8 mouse cellular contexts compared by ENCODE assay signal in genomic region chr14:55814885-55815284, GRCm38 (mm10). TPM values are rescaled to one million over a fixed set of nuclear protein-coding genes. Genes with fewer than 3 reads are reported as not detected.
DNase-seq lines count a peak whose midpoint lies in the region; ATAC-seq and TF ChIP-seq lines count a peak whose summit lies in the region.

No protein-coding gene starts in this region.

- peak overlapping the region; percentile 42 for H3K4me3 ChIP-seq in intestine, embryonic 15.5 days (replicated peaks)
- H3K4me3 ChIP-seq in limb, embryonic 14.5 days (replicated peaks; ENCODE audit: low read length): peak overlapping the region; percentile 41
- peak overlapping the region; percentile 41 for H3K4me3 ChIP-seq in midbrain, embryonic 14.5 days (replicated peaks; ENCODE audit: low read depth, low read length)
- H3K4me3 ChIP-seq in stomach, embryonic 16.5 days (replicated peaks; ENCODE audit: low read length): peak overlapping the region; percentile 55

- TF ChIP-seq POLR2A in limb, embryonic 14.5 days (IDR thresholded peaks at IDR 0.05; ENCODE audit: borderline replicate concordance, extremely low read depth, insufficient read depth, insufficient read length): no peak

- no peaks in the 10 kb centered on the region for H3K27me3 ChIP-seq in intestine, embryonic 15.5 days (replicated peaks)
- no peaks in the 10 kb centered on the region for H3K27me3 ChIP-seq in limb, embryonic 14.5 days (ENCODE audit: control insufficient read depth, insufficient read depth, low read length)
- H3K27me3 ChIP-seq in midbrain, embryonic 14.5 days (ENCODE audit: control insufficient read depth, insufficient read depth, low read length): no peaks in the 10 kb centered on the region
- no peaks in the 10 kb centered on the region for H3K27me3 ChIP-seq in stomach, embryonic 16.5 days (ENCODE audit: control insufficient read depth, insufficient read depth, low read length)

- peak; percentile 87 for ATAC-seq in intestine, embryonic 15.5 days
- ATAC-seq in limb, embryonic 14.5 days (ENCODE audit: low FRiP score, low read depth): peak; percentile 82
- peak; percentile 84 for ATAC-seq in midbrain, embryonic 14.5 days (ENCODE audit: low FRiP score, low TSS enrichment)
- ATAC-seq in stomach, embryonic 16.5 days (ENCODE audit: insufficient read depth, low FRiP score): peak; percentile 69; the same call in 1 of the 2 replicates

- peak overlapping the region; percentile 31; the same call in 1 of the 2 replicates for H3K9ac ChIP-seq in intestine, embryonic 15.5 days
- peak overlapping the region; percentile 44 for H3K9ac ChIP-seq in limb, embryonic 14.5 days (ENCODE audit: low read depth, low read length, severe bottlenecking)
- peak overlapping the region; percentile 53 for H3K9ac ChIP-seq in midbrain, embryonic 14.5 days (replicated peaks; ENCODE audit: low read length)
- H3K9ac ChIP-seq in stomach, embryonic 16.5 days (ENCODE audit: low read length): peak overlapping the region; percentile 69

- H3K27ac ChIP-seq in intestine, embryonic 15.5 days: no peak overlapping the region
- H3K27ac ChIP-seq in limb, embryonic 14.5 days (replicated peaks; ENCODE audit: low read depth, low read length): no peak overlapping the region
- no peak overlapping the region for H3K27ac ChIP-seq in midbrain, embryonic 14.5 days (replicated peaks; ENCODE audit: low read depth, low read length)
- peak overlapping the region; percentile 64; the same call in 1 of the 2 replicates for H3K27ac ChIP-seq in stomach, embryonic 16.5 days (ENCODE audit: low read length)

- peak overlapping the region; percentile 75 for H3K4me2 ChIP-seq in intestine, embryonic 15.5 days (replicated peaks)
- H3K4me2 ChIP-seq in limb, embryonic 14.5 days (replicated peaks; ENCODE audit: low read depth, low read length, severe bottlenecking): peak overlapping the region; percentile 59
- H3K4me2 ChIP-seq in midbrain, embryonic 14.5 days (ENCODE audit: low read length): peak overlapping the region; percentile 70
- H3K4me2 ChIP-seq in stomach, embryonic 16.5 days (ENCODE audit: low read depth, low read length): peak overlapping the region; percentile 75

- H3K36me3 ChIP-seq in intestine, embryonic 15.5 days: no peaks in the 10 kb centered on the region
- H3K36me3 ChIP-seq in limb, embryonic 14.5 days (ENCODE audit: control insufficient read depth, insufficient read depth, low read length): no peaks in the 10 kb centered on the region
- H3K36me3 ChIP-seq in midbrain, embryonic 14.5 days (ENCODE audit: control insufficient read depth, insufficient read depth, low read length): no peaks in the 10 kb centered on the region
- H3K36me3 ChIP-seq in stomach, embryonic 16.5 days (ENCODE audit: control insufficient read depth, insufficient read depth, low read length): no peaks in the 10 kb centered on the region

- H3K4me1 ChIP-seq in intestine, embryonic 15.5 days (replicated peaks): no peaks in the 10 kb centered on the region
- no peaks in the 10 kb centered on the region for H3K4me1 ChIP-seq in limb, embryonic 14.5 days (ENCODE audit: control insufficient read depth, insufficient read depth, low read length)
- no peaks in the 10 kb centered on the region for H3K4me1 ChIP-seq in midbrain, embryonic 14.5 days (ENCODE audit: control insufficient read depth, insufficient read depth, low read length)
- peaks cover 4% of the 10 kb centered on the region for H3K4me1 ChIP-seq in stomach, embryonic 16.5 days (ENCODE audit: control insufficient read depth, insufficient read depth, low read length)

- H3K9me3 ChIP-seq in intestine, embryonic 15.5 days: no peaks in the 10 kb centered on the region
- no peaks in the 10 kb centered on the region for H3K9me3 ChIP-seq in limb, embryonic 14.5 days (ENCODE audit: control insufficient read depth, low read length)
- H3K9me3 ChIP-seq in midbrain, embryonic 14.5 days (ENCODE audit: control insufficient read depth, low read length): no peaks in the 10 kb centered on the region
- no peaks in the 10 kb centered on the region for H3K9me3 ChIP-seq in stomach, embryonic 16.5 days (replicated peaks; ENCODE audit: control insufficient read depth, low read length)

- whole genome bisulfite sequencing in intestine, embryonic 15.5 days: 20% methylated on average over 16 of the region's 16 CpGs
- WGBS in limb, embryonic 14.5 days: 30% methylated on average over 16 of the region's 16 CpGs
- WGBS in midbrain, embryonic 14.5 days: 17% methylated on average over 16 of the region's 16 CpGs
- WGBS in stomach, embryonic 16.5 days: 12% methylated on average over 16 of the region's 16 CpGs

- DNase-seq in heart, adult 11 months: peak; percentile 97
- no peak for DNase-seq in heart, postnatal 25 days (ENCODE audit: low spot score)
- DNase-seq in cerebellum, postnatal 10 days: peak; percentile 92 to 93
- peak; percentile 79 for DNase-seq in gastrocnemius, postnatal 14 days
- peak; percentile 77 for DNase-seq in limb, embryonic 14.5 days (ENCODE audit: low spot score)
- peak; percentile 87 for DNase-seq in midbrain, embryonic 14.5 days

- intact Hi-C loops in heart, postnatal 25 days (cut with DNase I): no loop called here
- intact Hi-C loops in gastrocnemius, postnatal 14 days (cut with DNase I; ENCODE audit: low total_unique reads): no loop called here

RNA-seq across cellular contexts. Expression of gene Nfatc4, which starts 8.1 kb away (rescaled TPM):
- total RNA-seq in heart, postnatal 25 days (2021): 1 to 10 TPM; 3.9 to 5.5 TPM
- total RNA-seq in gastrocnemius, postnatal 14 days (2021): 1 to 10 TPM; 7.4 to 7.5 TPM
- polyA plus RNA-seq in intestine, embryonic 15.5 days (2015; fragmentation: Nextera tagmentation; extraction: Ambion mirVana): 25.7 and 26.3 TPM in 2 replicates
- 171 and 233 TPM in 2 replicates for polyA plus RNA-seq in limb, embryonic 14.5 days (2012; rRNA removed)
- polyA plus RNA-seq in limb, embryonic 14.5 days (2014; fragmentation: Nextera tagmentation; extraction: Ambion mirVana): 83.5 and 114 TPM in 2 replicates
- polyA plus RNA-seq in midbrain, embryonic 14.5 days (2014; fragmentation: Nextera tagmentation; extraction: Ambion mirVana): 6.2 and 8.7 TPM in 2 replicates
- 32.9 and 33.9 TPM in 2 replicates for polyA plus RNA-seq in stomach, embryonic 16.5 days (2015; fragmentation: Nextera tagmentation; extraction: Ambion mirVana)

RNA-seq across cellular contexts. Expression of gene Ripk3, which starts 26.2 kb away (rescaled TPM):
- total RNA-seq in heart, postnatal 25 days (2021): 1 to 10 TPM; 2.3 to 3.4 TPM
- total RNA-seq in gastrocnemius, postnatal 14 days (2021): 1 to 10 TPM; 2.4 to 2.6 TPM
- polyA plus RNA-seq in intestine, embryonic 15.5 days (2015; fragmentation: Nextera tagmentation; extraction: Ambion mirVana): 45.2 and 45.6 TPM in 2 replicates
- 35.9 and 41.4 TPM in 2 replicates for polyA plus RNA-seq in limb, embryonic 14.5 days (2012; rRNA removed)
- polyA plus RNA-seq in limb, embryonic 14.5 days (2014; fragmentation: Nextera tagmentation; extraction: Ambion mirVana): 30.5 and 37.6 TPM in 2 replicates
- polyA plus RNA-seq in midbrain, embryonic 14.5 days (2014; fragmentation: Nextera tagmentation; extraction: Ambion mirVana): 0.77 and 1.8 TPM in 2 replicates
- 32.7 and 34.4 TPM in 2 replicates for polyA plus RNA-seq in stomach, embryonic 16.5 days (2015; fragmentation: Nextera tagmentation; extraction: Ambion mirVana)

RNA-seq across cellular contexts. Expression of gene Adcy4, which starts 31.0 kb away (rescaled TPM):
- total RNA-seq in heart, postnatal 25 days (2021): 10 to 100 TPM; 18.2 to 23.8 TPM
- total RNA-seq in gastrocnemius, postnatal 14 days (2021): 1 to 10 TPM; 7.1 to 8.6 TPM
- 6.7 and 7.0 TPM in 2 replicates for polyA plus RNA-seq in intestine, embryonic 15.5 days (2015; fragmentation: Nextera tagmentation; extraction: Ambion mirVana)
- polyA plus RNA-seq in limb, embryonic 14.5 days (2012; rRNA removed): 32.4 and 35.0 TPM in 2 replicates
- polyA plus RNA-seq in limb, embryonic 14.5 days (2014; fragmentation: Nextera tagmentation; extraction: Ambion mirVana): 16.8 and 17.8 TPM in 2 replicates
- 2.4 and 3.2 TPM in 2 replicates for polyA plus RNA-seq in midbrain, embryonic 14.5 days (2014; fragmentation: Nextera tagmentation; extraction: Ambion mirVana)
- polyA plus RNA-seq in stomach, embryonic 16.5 days (2015; fragmentation: Nextera tagmentation; extraction: Ambion mirVana): 7.7 and 8.2 TPM in 2 replicates

RNA-seq across cellular contexts. Expression of gene Nynrin, which starts 38.9 kb away (rescaled TPM):
- 1 to 10 TPM; 8.2 to 9.7 TPM for total RNA-seq in heart, postnatal 25 days (2021)
- total RNA-seq in gastrocnemius, postnatal 14 days (2021): 1 to 10 TPM; 7.2 to 7.5 TPM
- polyA plus RNA-seq in intestine, embryonic 15.5 days (2015; fragmentation: Nextera tagmentation; extraction: Ambion mirVana): 14.5 and 18.3 TPM in 2 replicates
- 41.0 and 49.5 TPM in 2 replicates for polyA plus RNA-seq in limb, embryonic 14.5 days (2012; rRNA removed)
- polyA plus RNA-seq in limb, embryonic 14.5 days (2014; fragmentation: Nextera tagmentation; extraction: Ambion mirVana): 20.6 and 23.6 TPM in 2 replicates
- 6.5 and 11.2 TPM in 2 replicates for polyA plus RNA-seq in midbrain, embryonic 14.5 days (2014; fragmentation: Nextera tagmentation; extraction: Ambion mirVana)
- polyA plus RNA-seq in stomach, embryonic 16.5 days (2015; fragmentation: Nextera tagmentation; extraction: Ambion mirVana): 18.0 and 19.3 TPM in 2 replicates

RNA-seq across cellular contexts. Expression of gene Ltb4r1, which starts 49.1 kb away (rescaled TPM):
- under 1 TPM in 1 of 2 experiments, not detected in 1; 0.18 TPM for total RNA-seq in heart, postnatal 25 days (2021)
- under 1 TPM; 0.22 to 0.39 TPM for total RNA-seq in gastrocnemius, postnatal 14 days (2021)
- polyA plus RNA-seq in intestine, embryonic 15.5 days (2015; fragmentation: Nextera tagmentation; extraction: Ambion mirVana): 0.93 and 1.0 TPM in 2 replicates
- 1.1 and 1.2 TPM in 2 replicates for polyA plus RNA-seq in limb, embryonic 14.5 days (2012; rRNA removed)
- polyA plus RNA-seq in limb, embryonic 14.5 days (2014; fragmentation: Nextera tagmentation; extraction: Ambion mirVana): 0.33 and 0.78 TPM in 2 replicates
- 0.77 TPM in 1 of 2 replicates, not detected in the other for polyA plus RNA-seq in midbrain, embryonic 14.5 days (2014; fragmentation: Nextera tagmentation; extraction: Ambion mirVana)
- 2.4 and 4.8 TPM in 2 replicates for polyA plus RNA-seq in stomach, embryonic 16.5 days (2015; fragmentation: Nextera tagmentation; extraction: Ambion mirVana)

Comparison
In these comparisons a context has a peak if more than half of its experiments do, and no peak if none do; other contexts are left out.
1. RNA of gene Ripk3, which starts 26.2 kb away (polyA plus RNA-seq): 45.2 to 45.6 TPM in intestine, embryonic 15.5 days, 30.5 to 41.4 TPM in limb, embryonic 14.5 days and 32.7 to 34.4 TPM in stomach, embryonic 16.5 days; 0.77 to 1.8 TPM in midbrain, embryonic 14.5 days; every median in the first group is over 10 times any median in the second.
2. Peak in every context shown above with its lines, with median percentiles within 50 percentile points of each other: ATAC-seq, H3K4me2 ChIP-seq, H3K4me3 ChIP-seq and H3K9ac ChIP-seq.